Mouse (Mus musculus) adrenal gland, adult 8-10 months (tissue): Measurements from ENCODE around the gene Sh3tc1. TPM values are rescaled to one million over a fixed set of nuclear protein-coding genes. Genes with fewer than 3 reads are reported as not detected.

Source experiments
- DNase-seq: peaks from one replicate; pipeline ENCODE4 v3.0.0; 2022
- total RNA-seq, 4 experiments: library from RNA; stranded (reverse); gene quantifications; 2 replicates each; pipeline ENCODE4 v1.2.4; 2022

Sh3tc1 gene
- total RNA-seq, 4 experiments from 2014 or later, result 34.2 to 35.9 (median 35.1) TPM

GRCm38 (mm10) chr5:35751016-35751415 is 11.2 kb upstream of the Sh3tc1 start:
- no peak for DNase-seq

DNA sequence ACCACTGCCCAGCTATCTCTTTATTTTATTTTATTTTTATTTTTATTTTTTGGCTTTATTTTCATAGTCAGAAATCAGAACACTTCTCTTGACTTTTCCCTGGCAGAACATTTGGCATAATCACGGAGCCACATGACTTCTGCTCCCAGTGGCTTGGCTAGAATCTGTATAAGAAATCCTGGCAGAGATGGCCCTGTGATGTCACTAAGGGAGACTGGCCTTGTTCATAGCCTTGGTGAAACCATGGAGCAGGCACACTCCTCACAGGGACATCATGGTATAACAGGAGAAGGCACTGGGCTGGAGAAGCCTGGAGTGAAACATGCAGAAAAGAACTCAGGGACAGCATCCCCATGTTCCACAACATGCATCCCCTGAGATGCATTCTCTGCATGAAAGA is 10.2 kb upstream of the Sh3tc1 start:
- peak; percentile 67 for DNase-seq

DNA sequence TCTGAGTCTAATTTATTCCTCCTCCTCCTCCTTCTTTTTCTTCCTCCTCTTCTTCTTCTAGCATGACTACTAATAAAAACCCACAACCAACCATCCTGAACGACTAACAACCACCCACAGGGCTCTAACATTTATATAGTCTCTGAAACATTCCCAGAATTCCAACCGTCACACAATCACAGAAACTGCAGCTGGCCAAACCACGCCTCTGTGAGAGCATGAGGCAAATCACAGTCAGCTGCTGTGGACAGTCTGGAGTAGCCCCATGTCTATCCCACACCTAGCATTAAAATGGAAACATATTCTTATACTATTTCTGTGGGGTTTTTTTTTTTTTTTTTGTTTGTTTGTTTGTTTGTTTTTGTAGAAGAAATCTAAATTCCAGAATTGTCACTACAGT is 9.6 kb upstream of the Sh3tc1 start:
- no peak for DNase-seq

DNA sequence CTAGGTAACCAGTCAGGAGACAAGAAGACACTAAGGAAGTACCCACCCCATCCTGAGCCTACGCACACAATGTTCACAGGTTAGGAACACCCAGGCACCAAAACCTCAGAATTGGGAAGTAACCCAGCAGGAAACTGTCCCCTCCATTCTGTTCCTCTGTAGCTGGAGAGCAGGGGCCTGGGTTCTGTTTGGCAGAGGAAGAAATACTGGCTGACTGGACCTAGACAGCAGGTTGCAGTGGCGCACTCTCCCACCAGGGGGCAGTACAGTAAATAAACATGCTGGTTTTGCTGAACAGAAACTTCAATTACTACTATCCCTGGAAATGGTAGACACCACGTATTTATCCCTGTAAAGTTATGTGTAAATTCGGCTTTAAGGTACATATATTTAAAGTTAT is 7.1 kb upstream of the Sh3tc1 start:
- peak; percentile 50 for DNase-seq

GRCm38 (mm10) chr5:35745406-35745805 is 5.6 kb upstream of the Sh3tc1 start:
- DNase-seq, result no peak

DNA sequence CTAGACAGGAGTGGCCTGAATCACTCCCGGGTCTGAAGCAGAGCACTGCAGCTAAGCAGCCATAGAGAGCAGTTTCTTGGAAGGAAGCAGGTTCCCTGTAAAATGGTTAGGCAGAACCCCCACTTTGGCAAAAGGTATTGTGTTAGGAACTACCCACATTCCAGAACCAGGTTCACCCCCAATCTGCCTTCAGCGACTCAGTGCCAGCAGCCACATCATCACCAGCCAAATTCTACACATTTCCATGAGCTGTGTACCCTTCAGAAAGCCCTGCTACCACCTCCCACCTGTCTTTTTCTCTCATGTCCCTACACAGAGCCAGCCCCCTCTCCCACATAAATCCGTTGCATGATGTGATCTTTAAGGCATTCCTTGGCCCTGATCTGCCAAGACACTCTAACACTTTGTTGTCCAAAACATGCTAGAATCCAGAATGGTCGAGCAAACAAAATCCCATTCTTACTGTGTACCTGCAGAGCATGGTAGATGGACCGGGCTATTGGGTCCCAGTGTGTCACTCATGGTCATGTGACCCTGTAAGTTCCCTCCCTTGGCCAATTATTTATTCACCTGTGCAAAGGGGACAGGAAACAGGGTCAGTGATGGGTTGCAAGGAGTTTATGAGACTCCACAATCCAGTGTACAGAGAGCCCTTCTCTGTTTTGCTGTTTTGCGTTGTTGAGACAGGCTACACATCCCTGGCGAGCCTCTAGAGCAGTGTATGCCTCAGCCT is 4.4 kb upstream of the Sh3tc1 start:
- no peak for DNase-seq

GRCm38 (mm10) chr5:35743238-35743951 is 3.6 kb upstream of the Sh3tc1 start:
- DNase-seq, result peak; percentile 90

GRCm38 (mm10) chr5:35741225-35741820 is 1.5 kb upstream of the Sh3tc1 start:
- DNase-seq, result no peak

DNA sequence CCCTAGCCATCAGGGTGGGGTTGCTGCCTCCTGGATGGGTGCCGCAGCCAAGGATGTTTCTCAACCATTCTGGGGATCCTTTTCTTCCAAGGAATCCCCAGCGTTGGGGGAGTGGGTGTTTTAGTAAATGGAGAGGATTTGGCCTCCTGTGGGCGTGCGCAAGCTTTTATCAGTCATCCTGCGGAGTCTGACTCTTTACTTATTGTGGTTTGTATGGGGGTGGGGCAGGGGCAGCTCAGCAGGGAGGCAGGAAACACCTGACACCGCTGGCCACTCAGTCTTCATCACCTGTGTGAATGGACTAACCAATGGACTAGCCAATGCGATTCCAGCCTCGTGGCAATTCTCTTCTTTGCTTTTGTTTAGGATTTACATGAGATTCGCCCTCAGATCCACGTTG is 929 bp upstream of the Sh3tc1 start:
- no peak for DNase-seq

DNA sequence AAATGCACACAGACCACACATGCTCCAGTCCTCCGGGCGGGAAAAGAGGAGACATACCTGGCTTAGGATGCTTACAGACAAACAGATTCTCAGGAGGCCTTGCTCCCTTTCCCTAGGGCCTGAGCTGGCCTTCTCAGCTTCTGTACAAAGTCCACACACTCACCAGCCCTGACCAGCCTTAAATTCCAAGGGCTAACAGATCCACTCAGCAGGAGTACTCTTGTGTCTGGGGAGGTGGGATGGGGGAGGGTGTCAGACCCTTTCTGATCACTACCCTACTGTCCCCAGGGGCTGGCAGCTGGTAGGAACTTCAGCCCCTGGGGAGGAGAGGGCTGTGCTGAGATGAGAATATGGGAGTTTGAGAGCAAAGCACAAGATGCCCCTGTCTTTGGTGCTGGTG is 782 bp downstream of the Sh3tc1 start:
- DNase-seq, result no peak

GRCm38 (mm10) chr5:35737231-35737901 is 2.4 kb downstream of the Sh3tc1 start:
- DNase-seq, result peak; percentile 81

DNA sequence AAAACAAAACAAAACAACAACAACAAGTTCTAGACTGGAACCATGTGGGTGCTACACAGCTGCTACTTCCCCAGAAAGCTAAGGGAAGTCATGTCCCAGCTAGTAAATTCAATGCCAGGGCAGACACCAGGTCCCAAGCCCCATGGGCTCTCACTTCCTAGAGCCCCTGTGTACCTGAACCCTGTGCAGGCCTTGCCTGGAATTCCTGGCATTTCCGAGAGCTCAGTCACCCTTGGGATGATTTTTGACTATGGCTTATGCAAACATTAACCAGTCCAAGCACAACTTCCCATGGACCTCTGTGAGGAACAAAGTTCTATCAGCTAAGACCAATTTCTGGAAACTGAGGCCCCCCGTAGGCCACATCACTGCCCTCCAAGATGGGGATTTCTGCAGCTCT is 6.3 kb downstream of the Sh3tc1 start:
- DNase-seq, result no peak

GRCm38 (mm10) chr5:35731006-35731405 is 8.8 kb downstream of the Sh3tc1 start:
- no peak for DNase-seq

DNA sequence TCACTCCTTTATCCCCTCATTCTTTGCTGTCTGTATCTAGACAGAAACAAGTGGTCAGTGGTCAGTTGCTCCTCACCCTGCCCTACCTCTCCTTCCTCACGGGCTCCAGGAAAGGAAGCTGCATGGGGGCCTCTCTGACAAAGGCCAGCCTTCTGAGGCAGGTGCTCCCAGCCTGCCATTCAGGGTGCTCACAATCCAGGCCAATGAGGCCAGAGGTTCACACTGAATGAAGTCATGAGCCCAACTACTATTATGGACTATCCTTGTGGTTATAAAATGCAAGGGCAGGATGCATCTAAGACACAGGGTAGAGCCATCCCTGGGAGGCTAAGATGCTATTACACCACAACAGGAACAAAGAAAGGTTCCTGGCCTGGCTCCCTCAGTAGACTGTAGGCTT is 9.2 kb downstream of the Sh3tc1 start:
- DNase-seq, result no peak

- peak; percentile 51 for DNase-seq
Measured at GRCm38 (mm10) chr5:35729844-35730243, 9.9 kb downstream of the Sh3tc1 start.

GRCm38 (mm10) chr5:35728957-35729460 is 10.8 kb downstream of the Sh3tc1 start:
- DNase-seq, result peak; percentile 63

GRCm38 (mm10) chr5:35728344-35728956 is 11.3 kb downstream of the Sh3tc1 start:
- DNase-seq, result no peak

DNA sequence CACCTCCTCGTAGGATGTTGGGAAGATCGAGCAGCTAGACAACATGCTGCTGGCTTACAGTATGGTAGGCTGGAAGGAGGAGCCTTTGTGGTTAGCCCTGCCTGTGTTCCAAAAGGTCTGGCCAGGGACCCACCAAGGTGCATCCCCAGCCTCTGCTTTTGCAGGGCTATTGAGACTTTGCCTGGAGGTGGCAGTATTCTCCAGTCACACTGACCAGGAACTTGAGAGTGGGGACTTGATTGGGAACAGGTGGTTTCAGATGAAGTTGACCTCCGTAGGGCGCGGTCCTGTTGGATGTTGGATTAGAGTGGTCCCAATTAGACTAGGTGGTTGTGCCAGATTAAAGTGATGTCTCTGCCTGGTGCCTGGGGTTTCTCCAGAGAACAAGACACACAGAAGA is 12.3 kb downstream of the Sh3tc1 start:
- DNase-seq, result no peak

GRCm38 (mm10) chr5:35725840-35726239 is 13.9 kb downstream of the Sh3tc1 start:
- DNase-seq, result no peak

DNA sequence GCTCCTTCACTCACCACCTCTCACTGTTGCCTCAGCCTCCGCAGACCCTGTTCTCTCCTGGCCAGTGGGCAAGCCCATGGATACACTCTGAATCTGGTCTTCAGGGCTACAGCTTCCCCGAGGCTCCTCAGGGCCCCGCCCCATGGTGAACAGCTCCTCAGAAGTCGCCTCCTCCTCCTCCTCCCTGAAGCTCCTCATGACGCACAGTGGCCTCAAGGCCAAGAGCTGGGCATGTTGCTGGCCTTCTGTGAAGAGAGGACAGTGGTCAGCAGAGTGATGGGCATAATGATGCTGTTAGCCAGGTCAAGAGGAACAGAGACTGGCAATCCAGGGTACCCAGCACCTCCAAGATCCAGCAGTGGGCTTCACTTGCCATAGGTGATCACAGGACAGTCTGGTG is 15.9 kb downstream of the Sh3tc1 start:
- DNase-seq, result no peak

DNA sequence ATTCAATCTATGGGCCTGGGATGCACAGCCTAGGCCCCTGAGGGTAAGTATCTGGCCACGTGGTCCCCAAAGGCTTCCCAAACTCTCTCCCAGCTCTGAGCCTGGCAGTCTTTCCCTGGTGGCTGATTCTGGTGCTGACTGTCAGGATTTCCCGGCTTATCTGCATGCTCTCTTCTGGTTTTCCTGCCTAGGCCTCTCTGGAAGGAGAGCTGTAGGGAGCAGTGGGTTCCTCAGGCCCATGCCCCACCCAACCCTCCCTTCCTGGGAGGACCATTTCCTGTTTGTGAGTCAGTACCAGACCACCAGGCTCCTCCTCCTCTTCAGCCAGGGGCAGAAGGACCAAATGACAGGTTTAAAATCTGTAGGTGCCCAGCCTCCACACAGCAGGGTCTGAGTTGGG is 17.1 kb downstream of the Sh3tc1 start:
- no peak for DNase-seq

- no peak for DNase-seq
Measured at GRCm38 (mm10) chr5:35721933-35722332, 17.9 kb downstream of the Sh3tc1 start.

- peak; percentile 69 for DNase-seq
Measured at GRCm38 (mm10) chr5:35719880-35720279, 19.9 kb downstream of the Sh3tc1 start.
